Mouse (Mus musculus): ENCODE results near the gene Slc25a25. TPM values are rescaled to one million over a fixed set of nuclear protein-coding genes. Genes with fewer than 3 reads are reported as not detected.
A peak's percentile ranks its signal among the peaks of the same experiment; 100 is the strongest.

Gene Slc25a25
- polyA plus RNA-seq, 1 experiment from 2014 or later: 17.0 TPM

- no peak overlapping the region for H3K27ac ChIP-seq
- no peak overlapping the region for H3K4me3 ChIP-seq
- DNase-seq (ENCODE audit: low spot score): no peak
- H3K4me1 ChIP-seq: peaks cover 37% of the 10 kb centered on the region
- H3K27me3 ChIP-seq (ENCODE audit: insufficient read depth, poor library complexity, severe bottlenecking): peaks cover 40% of the 10 kb centered on the region
- H3K9me3 ChIP-seq: no peaks in the 10 kb centered on the region
- peaks cover 46% of the 10 kb centered on the region for H3K36me3 ChIP-seq
- 89% methylated on average over 7 of the region's 7 CpGs for WGBS
Observed at GRCm38 (mm10) chr2:32380001-32380500, 71.2 kb downstream of the Slc25a25 start.

GRCm38 (mm10) chr2:32376963-32377362 lies 74.3 kb downstream of the Slc25a25 start:
- Histone ChIP-seq H3K9me3 (no peaks in the 10 kb centered on the region), H3K27ac (no peak overlapping the region), H3K27me3 (ENCODE audit: insufficient read depth, poor library complexity, severe bottlenecking) (peaks cover 13% of the 10 kb centered on the region), H3K36me3 (peaks cover 75% of the 10 kb centered on the region), H3K4me1 (peaks cover 43% of the 10 kb centered on the region), H3K4me3 (no peak overlapping the region)
- no peak for DNase-seq (ENCODE audit: low spot score)
- 88% methylated on average over 10 of the region's 10 CpGs for WGBS

DNA sequence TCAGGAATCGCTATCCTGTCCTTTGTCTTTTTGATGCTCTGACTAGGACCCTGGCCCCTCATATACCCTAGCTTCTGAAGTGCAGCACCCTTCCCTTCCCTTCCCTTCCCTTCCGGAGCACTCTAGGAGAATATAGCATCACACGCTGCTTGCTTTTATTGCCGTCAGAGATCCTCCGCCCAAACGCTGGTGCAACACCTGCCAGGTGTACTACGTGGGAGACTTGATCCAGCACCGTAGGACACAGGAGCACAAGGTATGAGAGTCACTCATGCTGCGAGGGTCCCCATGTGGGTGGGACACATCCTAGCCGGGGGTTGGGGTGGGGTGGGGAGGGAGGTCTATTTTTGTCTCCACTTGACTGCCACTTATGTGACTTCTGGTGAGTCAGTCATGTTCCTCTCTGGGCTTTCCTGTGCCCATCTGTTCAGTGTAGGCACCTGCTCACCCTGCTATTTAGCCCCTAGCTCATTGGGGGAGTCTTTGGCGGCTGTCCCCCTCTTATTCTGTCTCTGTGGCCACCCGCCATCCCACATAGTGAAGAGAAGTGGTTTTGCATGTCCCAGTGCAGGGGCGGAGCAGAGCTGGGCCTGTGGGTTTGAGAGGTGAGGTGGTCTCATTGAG lies 75.8 kb downstream of the Slc25a25 start:
- DNase-seq (ENCODE audit: low spot score): no peak
- H3K4me1 ChIP-seq: peaks cover 29% of the 10 kb centered on the region
- peaks cover 12% of the 10 kb centered on the region for H3K27me3 ChIP-seq (ENCODE audit: insufficient read depth, poor library complexity, severe bottlenecking)
- H3K4me3 ChIP-seq: peak overlapping the region; percentile 27; the same call in 1 of the 2 replicates
- H3K36me3 ChIP-seq: peaks cover 91% of the 10 kb centered on the region
- no peak overlapping the region for H3K27ac ChIP-seq
- WGBS: 72% methylated on average over 13 of the region's 13 CpGs
- no peaks in the 10 kb centered on the region for H3K9me3 ChIP-seq

- Histone ChIP-seq H3K4me1 (peaks cover 27% of the 10 kb centered on the region), H3K4me3 (no peak overlapping the region), H3K36me3 (peaks cover 98% of the 10 kb centered on the region), H3K9me3 (no peaks in the 10 kb centered on the region), H3K27me3 (ENCODE audit: insufficient read depth, poor library complexity, severe bottlenecking) (peaks cover 5% of the 10 kb centered on the region; the same call in 1 of the 2 replicates), H3K27ac (no peak overlapping the region)
- DNase-seq (ENCODE audit: low spot score): no peak
- WGBS: 79% methylated on average over 10 of the region's 10 CpGs
Observed at GRCm38 (mm10) chr2:32374191-32374590, 77.1 kb downstream of the Slc25a25 start.

DNA sequence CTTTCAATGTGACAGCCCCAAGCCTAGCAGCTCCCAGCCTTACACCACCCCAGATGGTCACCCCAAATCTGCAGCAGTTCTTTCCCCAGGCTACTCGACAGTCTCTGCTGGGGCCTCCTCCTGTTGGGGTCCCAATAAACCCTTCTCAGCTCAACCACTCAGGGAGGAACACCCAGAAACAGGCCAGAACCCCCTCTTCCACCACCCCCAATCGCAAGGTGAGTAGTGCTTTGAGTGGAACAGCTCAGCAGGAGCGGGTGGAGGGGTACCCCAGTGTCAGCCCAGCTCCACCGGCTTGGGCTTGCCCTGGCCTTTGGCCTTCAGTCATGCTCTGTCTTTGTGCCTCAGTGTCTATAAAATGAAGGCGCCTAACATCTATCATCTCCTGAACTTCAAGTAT lies 83.9 kb downstream of the Slc25a25 start:
- no peaks in the 10 kb centered on the region for H3K27me3 ChIP-seq (ENCODE audit: insufficient read depth, poor library complexity, severe bottlenecking)
- peaks cover 17% of the 10 kb centered on the region for H3K4me1 ChIP-seq
- no peak overlapping the region for H3K27ac ChIP-seq
- H3K9me3 ChIP-seq: no peaks in the 10 kb centered on the region
- WGBS: 92% methylated on average over 5 of the region's 5 CpGs
- no peak overlapping the region for H3K4me3 ChIP-seq
- H3K36me3 ChIP-seq: peaks cover 74% of the 10 kb centered on the region
- no peak for DNase-seq (ENCODE audit: low spot score)

Other genes with a start within 250 kb of the Slc25a25 start
- gene Pomt1, start 214.9 kb downstream of the Slc25a25 start, polyA plus RNA-seq (2016; fragmentation: Nextera tagmentation; extraction: Ambion mirVana): 18.8 and 24.2 TPM in 2 replicates
- gene Uck1, start 191.3 kb downstream of the Slc25a25 start, polyA plus RNA-seq (2016; fragmentation: Nextera tagmentation; extraction: Ambion mirVana): 63.1 and 65.8 TPM in 2 replicates
- gene Golga2, start 164.1 kb downstream of the Slc25a25 start, polyA plus RNA-seq (2016; fragmentation: Nextera tagmentation; extraction: Ambion mirVana): 22.0 and 27.2 TPM in 2 replicates
- 318 and 348 TPM in 2 replicates for gene Swi5, start 163.4 kb downstream of the Slc25a25 start, polyA plus RNA-seq (2016; fragmentation: Nextera tagmentation; extraction: Ambion mirVana)
- 41.0 and 48.0 TPM in 2 replicates for gene Ciz1, start 99.1 kb downstream of the Slc25a25 start, polyA plus RNA-seq (2016; fragmentation: Nextera tagmentation; extraction: Ambion mirVana)
- 4.3 and 9.4 TPM in 2 replicates for gene Dnm1, start 98.1 kb downstream of the Slc25a25 start, polyA plus RNA-seq (2016; fragmentation: Nextera tagmentation; extraction: Ambion mirVana)
- 41.2 and 50.5 TPM in 2 replicates for gene 1110008P14Rik, start 69.5 kb downstream of the Slc25a25 start, polyA plus RNA-seq (2016; fragmentation: Nextera tagmentation; extraction: Ambion mirVana)
- not detected in 2 replicates for gene Lcn2, start 63.2 kb downstream of the Slc25a25 start, polyA plus RNA-seq (2016; fragmentation: Nextera tagmentation; extraction: Ambion mirVana)
- 34.4 and 46.6 TPM in 2 replicates for gene Ptges2, start 55.5 kb downstream of the Slc25a25 start, polyA plus RNA-seq (2016; fragmentation: Nextera tagmentation; extraction: Ambion mirVana)
- 5.4 and 5.5 TPM in 2 replicates for gene Naif1, start 988 bp downstream of the Slc25a25 start, polyA plus RNA-seq (2016; fragmentation: Nextera tagmentation; extraction: Ambion mirVana)
- 5.9 and 8.3 TPM in 2 replicates for gene Fam102a, start 83.9 kb upstream of the Slc25a25 start, polyA plus RNA-seq (2016; fragmentation: Nextera tagmentation; extraction: Ambion mirVana)
- gene Dpm2, start 119.4 kb upstream of the Slc25a25 start, polyA plus RNA-seq (2016; fragmentation: Nextera tagmentation; extraction: Ambion mirVana): 87.4 and 92.5 TPM in 2 replicates
- gene Pip5kl1, start 123.4 kb upstream of the Slc25a25 start, polyA plus RNA-seq (2016; fragmentation: Nextera tagmentation; extraction: Ambion mirVana): 0.43 and 1.1 TPM in 2 replicates
- 0.09 and 0.15 TPM in 2 replicates for gene 9430097D07Rik, start 124.2 kb upstream of the Slc25a25 start, polyA plus RNA-seq (2016; fragmentation: Nextera tagmentation; extraction: Ambion mirVana)
- gene St6galnac4, start 135.7 kb upstream of the Slc25a25 start, polyA plus RNA-seq (2016; fragmentation: Nextera tagmentation; extraction: Ambion mirVana): 39.8 and 49.0 TPM in 2 replicates
- 25.1 and 28.4 TPM in 2 replicates for gene St6galnac6, start 148.3 kb upstream of the Slc25a25 start, polyA plus RNA-seq (2016; fragmentation: Nextera tagmentation; extraction: Ambion mirVana)
- 179 and 305 TPM in 2 replicates for gene Ak1, start 170.3 kb upstream of the Slc25a25 start, polyA plus RNA-seq (2016; fragmentation: Nextera tagmentation; extraction: Ambion mirVana)
- gene Eng, start 195.2 kb upstream of the Slc25a25 start, polyA plus RNA-seq (2016; fragmentation: Nextera tagmentation; extraction: Ambion mirVana): 87.1 and 149 TPM in 2 replicates

Measured in heart, embryonic 10.5 days (tissue).